Mouse (Mus musculus) erythroid progenitor cell, adult 5-6 weeks (primary cell): ENCODE measurements around the gene Fpgs. TPM values are rescaled to one million over a fixed set of nuclear protein-coding genes. Genes with fewer than 3 reads are reported as not detected.

ENCODE experiments used
- ATAC-seq: replicated peaks from 2 replicates; pipeline ENCODE4 v1.8.0; 2016; ENCODE audit warnings: moderate number of reproducible peaks, mild to moderate bottlenecking, moderate TSS enrichment, inconsistent platforms; ENCODE audit not compliant: poor library complexity, low FRiP score, severe bottlenecking
- total RNA-seq, 2 experiments: library from RNA; stranded (forward) in 1 of 2; stranded (reverse) in 1 of 2; fragments of 150-400 nt in 1 of 2; fragments of 186-747, 209-891 nt in 1 of 2; gene quantifications; 2 replicates each; pipeline versions ENCODE4 v1.2.3 to v1.2.4; 2015 to 2017; ENCODE audit warnings: low replicate concordance in 2 of 2

The Fpgs gene
- total RNA-seq (2015; ENCODE audit: low replicate concordance) (not detected in 2 replicates), total RNA-seq (2017; ENCODE audit: low replicate concordance) (1.5 and 3.7 TPM in 2 replicates)

DNA sequence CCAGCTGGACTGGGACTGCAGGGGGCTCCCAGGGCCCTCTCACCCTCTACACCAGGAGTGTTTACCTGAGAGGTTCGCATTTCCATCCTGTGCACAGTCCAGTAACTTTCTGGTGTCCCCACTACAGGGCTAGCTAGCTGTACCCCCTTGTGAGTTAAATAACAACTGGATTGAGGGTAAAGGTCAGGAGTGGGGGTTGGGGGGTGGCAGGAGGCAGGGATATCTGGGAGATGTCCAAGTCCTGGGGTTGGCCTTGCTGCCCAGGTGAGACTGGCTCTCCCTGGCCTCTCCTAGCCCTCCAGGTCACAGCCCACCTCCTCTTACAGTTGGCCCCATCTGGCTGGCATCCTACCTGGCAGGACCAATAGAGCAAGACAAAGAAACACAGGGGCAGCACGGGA, at the start of gene Fpgs:
TSS of gene Fpgs (minus strand) at position 125 of the 401 bp plus-strand sequence.
- ATAC-seq: no peak

DNA sequence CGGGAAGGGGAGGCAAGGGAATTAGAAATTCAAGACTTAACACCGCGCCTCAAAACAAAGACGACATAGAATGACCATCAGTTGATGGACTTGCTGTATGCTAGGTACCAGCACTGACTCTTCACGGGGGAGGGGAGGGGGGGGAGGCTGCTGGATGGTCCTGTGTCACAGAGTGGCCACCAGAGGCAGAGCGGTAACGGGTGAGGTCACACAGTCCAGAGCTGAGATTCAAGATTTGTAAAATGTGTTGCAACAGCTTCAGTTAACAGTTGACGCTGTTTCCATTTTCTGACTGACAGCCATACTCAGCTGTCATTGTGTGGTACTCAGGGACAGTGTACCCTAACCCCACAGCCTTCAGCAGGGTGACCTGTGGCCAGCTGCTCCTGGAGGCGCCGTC, 48.2 kb upstream of the Fpgs start:
- ATAC-seq: no peak

DNA sequence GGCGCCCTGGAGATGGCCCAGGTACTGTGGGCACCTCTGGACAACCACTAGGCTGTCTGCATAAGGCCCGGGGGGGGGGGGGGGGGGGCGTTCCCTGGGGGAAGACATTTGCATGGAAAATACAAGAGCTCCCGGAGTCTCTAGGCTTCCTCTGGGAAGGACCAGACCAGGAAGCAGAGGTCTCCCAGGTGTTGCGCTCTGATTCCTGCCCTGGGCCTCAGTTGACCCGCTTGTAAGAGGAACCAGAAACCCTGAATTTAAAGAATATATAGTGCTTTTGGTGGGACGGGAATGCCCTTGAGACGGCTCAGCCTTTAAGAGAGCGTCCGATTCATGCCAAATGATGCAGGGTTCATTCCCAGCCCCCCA, 47.7 kb upstream of the Fpgs start:
- ATAC-seq: no peak

DNA sequence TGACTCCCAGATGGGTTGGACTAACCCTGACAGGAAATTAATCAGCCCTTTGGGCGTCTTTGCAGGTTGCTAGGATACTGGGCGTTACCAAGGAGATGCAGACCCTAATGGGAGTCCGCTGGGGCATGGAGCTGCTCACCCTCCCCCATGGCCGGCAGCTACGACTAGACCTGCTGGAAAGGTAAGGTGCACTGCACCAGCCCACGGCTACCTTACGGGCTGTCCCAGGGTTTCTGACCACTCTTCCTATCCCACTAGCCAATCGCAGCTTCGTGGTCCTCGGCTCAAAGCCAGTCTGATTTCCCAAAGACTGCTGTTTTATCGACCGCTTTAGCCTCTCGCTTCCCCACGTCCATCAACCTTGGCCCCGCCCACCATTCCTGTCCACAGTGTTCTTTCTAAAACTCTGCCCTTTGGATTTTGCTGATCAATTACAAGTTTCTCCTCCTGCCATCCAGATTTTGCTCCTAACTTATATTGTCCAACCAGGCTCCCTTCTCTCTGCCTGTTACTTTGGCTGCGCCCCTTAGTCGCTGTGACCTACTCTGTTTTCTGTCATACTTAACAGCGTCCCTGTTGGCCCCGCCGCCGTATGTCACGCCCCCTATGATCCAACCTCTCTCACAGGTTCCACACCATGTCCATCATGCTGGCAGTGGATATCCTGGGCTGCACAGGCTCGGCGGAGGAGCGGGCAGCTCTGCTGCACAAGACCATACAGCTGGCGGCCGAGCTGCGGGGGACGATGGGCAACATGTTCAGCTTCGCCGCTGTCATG, 47.1 kb upstream of the Fpgs start:
- no peak for ATAC-seq

DNA sequence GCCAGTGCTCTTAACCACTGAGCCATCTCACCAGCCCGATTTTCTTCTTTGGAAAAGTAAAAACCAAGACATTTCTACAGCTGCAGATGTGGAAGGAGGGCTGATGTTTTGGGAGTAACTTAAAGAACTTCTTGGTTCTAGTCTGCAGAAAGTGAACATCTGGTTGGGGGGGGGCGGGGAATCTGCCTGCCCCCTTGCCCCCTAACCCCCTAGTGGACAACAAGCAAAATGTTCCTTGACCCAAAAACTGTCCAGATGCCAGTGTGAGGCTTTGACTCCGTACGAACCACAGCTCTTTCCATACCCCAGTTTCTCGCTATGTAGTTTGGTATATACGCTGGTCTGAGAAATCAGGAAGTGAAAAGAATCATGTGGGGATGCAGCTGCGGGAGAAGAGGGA, 46.3 kb upstream of the Fpgs start:
- ATAC-seq: no peak

DNA sequence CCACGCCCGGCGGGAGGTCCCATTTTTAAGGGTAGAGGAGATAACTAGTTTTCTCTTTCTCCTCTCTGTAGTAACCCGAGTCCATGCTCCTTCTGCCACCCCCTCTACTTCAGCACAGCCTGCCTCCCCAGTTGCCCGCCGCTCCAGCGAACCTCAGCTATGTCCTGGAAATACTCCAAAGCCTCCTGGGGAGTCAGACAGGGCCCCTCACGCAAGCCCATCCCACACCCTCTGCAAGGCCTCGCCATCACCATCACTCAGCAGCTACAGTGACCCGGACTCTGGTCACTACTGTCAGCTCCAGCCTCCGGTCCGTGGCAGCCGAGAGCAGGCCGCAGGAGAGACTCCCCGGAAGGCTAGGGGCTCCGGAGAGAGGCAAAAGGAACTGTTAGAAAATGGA, 45.1 kb upstream of the Fpgs start:
- no peak for ATAC-seq

DNA sequence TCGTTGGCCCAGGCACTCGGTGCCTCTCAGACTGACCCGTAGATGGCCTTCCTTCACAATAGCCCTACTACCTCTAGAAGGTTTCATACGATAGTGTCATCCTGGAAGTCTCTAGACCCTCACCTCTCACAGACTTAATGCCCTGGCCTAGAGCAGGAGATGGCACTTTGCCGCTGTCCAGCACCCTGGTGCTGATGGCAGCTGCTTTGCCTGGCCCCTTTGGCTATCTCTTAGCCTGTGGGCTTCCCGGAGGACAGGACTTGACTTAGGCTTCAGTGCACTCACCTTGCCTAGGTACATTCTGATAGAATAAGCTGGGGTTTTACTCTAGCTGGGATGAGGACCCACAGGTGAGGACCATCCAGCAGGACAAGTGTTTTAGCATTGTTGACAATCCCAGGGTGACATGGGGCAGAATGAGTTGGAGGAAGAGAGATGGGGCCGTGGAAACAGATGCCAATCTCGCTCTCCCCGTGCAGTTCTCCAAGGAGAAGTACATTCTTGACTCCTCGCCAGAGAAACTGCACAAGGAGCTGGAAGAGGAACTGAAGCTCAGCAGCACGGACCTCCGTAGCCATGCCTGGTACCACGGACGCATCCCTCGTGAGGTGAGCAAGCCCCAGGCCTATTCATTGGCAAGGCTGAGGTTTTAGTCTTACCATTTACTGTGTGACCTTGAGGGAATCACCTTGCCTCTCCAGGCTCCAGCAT, 40.5 kb upstream of the Fpgs start:
- ATAC-seq: no peak

DNA sequence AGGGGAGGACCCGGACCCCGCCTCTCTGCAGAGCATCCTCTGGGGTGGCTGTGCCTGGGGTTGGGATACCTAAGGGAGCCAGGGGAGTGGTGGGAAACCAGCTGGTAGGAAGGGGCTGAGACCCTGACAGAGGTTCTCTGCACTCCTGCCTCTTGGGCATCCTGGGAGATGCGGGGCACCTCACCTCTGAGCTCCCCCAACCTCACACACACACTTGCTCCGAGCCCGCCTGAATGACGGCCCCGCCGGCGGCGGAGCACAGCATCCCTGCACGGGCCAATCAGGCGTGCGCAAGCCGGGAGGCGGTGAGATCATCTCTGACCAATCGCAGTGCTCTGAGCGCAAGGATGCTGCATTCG, 38.2 kb upstream of the Fpgs start:
- ATAC-seq: no peak

DNA sequence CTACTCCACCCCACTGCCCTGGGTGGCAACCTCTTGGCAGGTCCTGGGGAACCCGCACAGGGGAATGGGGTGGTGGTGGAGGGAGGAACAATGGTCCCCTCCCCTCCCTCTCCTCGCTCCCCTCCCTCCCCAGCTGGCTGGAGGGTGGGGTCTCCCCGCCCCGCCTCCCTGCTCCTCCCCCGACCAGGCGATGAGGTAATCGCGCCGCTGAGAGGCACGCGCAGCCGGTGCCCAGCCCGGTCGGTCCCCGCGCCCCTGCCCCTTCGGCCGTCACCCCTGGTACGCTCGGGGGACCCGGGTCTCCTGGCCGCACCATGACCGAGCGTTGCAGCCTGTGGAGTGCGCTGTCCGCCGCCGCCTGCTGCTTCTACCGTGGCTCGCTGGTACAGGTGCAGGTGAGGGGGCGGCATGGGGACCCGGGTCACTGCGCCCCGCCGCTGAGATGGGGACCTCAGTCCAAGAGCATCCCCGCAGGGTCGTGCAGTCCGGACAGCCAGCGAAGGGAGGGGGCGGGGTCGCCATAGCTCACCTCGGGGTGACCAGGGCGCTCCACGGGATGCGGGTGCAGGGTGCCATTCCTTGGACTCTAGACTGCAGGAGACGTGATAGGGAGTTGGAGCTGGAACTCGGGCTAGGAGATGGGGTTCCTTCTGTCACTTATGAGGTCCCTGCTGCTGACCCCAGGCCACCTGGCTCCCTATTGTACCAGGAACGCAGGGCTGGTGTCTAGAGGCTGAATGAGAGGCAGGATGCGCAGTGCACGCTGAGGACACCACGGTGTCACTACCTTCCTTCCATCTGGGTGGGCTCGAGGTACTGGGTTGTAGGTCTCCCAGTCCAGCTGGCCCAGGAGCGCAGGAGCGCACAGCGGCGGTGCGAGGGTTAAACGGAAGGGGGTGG, 37.6 kb upstream of the Fpgs start:
- ATAC-seq: no peak

DNA sequence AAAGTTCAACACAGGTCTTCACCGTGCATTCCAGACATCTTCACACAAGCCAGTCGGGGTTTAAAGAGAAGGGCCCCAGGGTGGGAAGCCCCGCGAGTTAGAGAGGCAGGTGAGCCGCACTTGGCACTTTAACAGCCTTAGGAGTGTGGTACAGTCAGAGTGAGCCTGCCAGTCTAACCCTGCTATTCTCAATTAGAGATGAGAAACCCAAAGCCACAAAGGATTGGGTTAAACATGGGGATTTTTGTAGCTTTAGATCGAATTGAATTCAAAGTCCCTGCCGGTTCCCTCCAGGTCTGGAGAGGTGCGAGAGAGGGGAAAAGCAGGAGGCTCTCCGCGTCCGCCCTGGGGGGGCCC, 36.9 kb upstream of the Fpgs start, which contains the start of gene 6330409D20Rik:
TSS of gene 6330409D20Rik (minus strand) at position 101 of the 357 bp plus-strand sequence.
- no peak for ATAC-seq

DNA sequence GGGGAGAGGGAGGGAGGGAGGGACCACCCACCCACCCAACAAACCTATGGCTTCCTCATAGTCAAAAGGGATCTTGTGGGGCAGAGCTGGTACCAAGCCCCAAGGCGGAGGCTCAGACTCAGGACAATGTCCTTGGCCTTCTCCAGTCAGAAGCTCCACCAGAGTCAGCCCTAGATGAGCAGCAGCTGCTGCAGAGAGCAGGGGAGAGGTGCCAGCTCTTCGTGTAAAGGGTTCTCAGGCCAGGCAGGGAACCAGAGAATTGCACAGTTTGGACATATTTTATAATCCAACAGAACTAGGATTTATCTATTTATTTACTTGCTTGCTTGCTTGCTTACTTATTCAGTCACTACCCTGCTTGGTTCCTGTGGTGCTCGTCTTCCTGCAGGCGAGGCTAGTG, 35.4 kb upstream of the Fpgs start:
- ATAC-seq: no peak

DNA sequence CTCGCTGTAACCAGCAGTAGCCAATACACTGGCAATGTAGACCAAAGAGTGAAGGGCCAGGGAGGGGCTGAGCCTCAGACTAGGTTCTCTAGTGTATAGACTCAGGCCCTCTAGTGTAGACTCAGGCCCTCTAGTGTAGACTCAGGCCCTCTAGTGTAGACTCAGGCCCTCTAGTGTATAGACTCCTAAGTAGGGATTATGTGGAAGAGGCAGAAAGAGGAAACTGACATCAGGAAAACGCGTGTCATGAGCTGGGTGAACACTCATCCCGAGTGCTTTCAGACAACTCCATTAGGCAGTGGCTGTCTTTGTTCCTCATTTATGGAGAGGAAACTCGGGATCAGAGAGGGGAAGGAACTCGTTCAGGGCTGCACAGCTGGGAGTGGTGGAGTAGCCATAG, 33.1 kb upstream of the Fpgs start:
- no peak for ATAC-seq

DNA sequence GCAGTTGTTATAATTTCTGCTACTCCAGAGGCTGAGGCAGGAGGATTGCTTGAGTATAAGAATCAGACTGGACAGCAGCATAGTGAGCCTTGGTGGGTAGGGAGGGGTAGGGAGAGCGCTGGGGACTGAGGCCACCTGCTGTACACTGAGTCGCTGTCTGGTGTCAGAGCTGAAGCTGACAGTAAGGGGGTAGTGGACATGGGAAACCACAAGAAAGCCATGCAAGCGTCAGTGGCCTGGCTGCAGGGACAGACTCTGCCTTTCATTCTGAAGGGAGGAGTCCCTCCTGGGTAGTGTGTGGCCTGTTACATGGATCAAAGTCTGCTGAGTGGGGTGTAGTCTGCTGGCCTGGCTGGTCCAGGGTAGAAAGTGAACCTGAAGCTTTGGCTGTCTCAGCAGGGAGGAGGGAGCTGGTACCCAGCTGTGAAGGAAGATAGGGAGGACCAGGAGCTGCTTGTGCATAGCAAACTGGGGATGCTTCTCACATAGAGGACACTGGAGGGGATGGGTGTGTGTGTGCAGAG, 32.4 kb upstream of the Fpgs start:
- no peak for ATAC-seq

DNA sequence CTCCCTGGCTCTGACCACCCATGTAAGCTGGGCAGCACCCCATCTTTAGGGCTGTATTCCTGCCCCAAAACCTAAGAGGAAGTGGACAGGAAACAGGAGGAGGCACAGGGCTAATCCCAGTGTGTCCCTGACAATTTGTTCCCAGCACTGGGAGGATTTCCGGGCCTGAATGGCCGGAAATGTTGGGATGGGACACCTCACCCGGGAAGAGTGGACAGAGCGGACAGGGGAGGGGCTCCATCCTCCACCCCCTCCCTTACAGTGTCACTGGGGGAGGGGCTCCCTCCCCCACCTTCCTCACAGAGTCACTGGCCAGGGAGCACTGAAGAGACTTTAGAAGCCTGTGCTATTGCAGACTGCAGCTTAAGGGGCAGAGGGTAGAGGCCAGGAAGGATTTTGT, 31.0 kb upstream of the Fpgs start:
- ATAC-seq: no peak

DNA sequence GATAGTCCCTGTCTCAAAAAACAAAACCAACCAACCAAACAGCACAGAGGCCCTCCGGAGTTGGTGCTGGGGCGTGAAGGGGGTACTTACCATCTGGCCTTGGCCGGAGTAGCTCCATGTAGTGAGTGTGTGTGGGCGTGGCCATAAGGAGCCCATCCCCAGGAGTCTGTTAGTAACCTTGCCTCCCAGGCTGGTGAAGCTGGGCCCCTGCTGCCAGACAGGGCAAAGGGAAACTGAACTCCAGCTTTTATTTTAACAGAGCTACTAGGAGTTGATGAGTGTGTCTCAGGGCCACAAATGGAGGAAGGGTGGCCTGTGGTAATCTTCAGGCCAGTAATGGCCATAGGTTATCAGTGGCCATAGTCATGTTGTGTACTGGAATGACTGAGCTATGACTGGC, 30.5 kb upstream of the Fpgs start:
- no peak for ATAC-seq

DNA sequence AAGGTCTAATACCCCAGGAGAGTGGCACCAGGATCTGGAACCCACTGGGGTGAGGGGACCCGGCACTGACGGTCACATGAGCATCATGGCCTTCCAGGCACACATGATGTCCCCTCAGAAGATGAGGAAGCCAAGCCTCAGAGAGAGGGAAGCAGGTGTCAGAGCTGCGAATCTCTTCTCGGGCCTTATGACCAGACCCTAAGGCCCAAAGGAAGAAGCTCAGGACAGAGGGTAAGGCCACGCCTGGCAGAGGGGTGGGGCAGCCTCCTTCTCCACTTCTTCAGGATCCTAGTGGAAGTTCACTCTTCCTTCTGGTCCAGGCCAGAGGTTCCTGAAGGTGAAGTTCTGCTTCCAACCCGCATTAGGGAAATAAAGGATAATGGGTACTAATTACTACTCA, 28.8 kb upstream of the Fpgs start:
- no peak for ATAC-seq

DNA sequence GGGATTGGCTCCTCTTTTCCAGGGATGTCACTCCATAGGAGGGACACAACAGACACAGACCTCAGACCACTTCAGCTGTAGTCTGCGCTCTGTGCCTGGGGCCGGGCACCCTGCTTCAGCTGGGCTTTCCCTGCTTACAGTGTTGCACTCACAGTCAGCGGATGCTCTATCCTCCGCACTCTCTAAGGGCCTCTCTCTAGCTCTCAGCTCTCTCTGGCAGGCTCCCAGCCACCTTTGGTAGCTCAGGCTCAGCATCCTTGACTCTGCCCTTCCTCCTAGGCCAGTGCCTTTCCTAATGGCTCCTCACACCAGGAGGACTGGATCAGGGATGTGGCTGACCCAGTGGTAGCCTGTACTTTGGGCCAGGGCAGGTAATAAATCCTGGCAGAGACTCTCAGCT, 28.0 kb upstream of the Fpgs start:
- no peak for ATAC-seq

DNA sequence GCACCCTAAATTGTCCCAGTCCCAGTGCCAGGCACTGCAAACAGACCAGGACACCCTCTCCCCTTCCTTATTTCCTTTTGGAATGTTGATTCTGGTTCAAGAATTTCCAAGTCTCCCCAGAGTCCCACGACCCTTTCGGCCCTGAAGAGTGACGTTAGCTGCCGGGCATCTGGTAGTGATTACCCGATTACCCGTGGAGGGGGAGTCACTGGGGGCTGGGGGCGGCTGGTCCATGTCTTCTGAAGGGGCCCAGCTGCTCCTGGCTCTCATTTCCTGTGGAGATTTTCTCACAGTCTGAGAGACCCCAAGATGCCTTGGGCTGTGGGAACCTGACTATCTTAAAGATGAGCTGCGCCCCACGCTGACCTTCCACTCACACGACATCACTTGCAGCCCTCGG, 26.9 kb upstream of the Fpgs start:
- ATAC-seq: no peak

DNA sequence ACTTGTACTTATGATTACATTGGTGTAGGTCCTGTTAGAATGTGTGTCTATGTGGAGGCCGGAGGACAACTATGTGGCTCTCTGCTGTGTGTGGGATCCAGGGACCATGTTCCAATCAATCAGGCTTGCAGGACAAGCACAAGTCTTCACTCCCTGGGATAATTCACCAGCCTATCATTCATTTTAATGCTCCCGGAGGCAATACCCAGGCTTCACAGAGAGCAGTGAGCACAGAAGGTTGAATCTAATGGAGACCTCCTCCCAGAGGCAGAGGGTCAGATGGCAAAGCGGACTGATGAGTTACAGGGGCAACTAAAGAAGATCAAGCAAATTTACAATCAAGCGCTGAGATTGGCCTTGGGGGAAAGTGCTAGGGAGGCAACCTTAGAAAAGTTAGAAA, 25.6 kb upstream of the Fpgs start:
- ATAC-seq: no peak

DNA sequence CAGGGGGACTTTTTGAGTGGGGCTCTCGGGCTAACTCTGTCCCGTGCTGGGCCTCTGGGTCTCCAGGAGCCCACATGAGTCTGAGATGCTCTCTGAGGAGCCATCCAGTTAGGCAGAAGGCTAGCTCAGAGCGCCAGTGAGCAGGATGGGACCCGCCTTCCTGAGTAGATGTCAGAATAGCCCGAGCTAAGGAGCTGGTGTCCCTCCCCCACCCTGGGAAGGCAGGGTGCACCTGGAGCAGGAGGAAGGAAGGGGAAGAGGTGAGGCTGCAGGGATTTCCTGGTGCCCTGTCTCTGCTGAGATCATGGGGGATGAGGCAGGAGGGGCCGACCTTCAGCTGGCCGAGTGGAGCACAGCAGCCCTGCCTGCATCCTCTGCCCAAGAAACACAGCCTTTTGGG, 24.5 kb upstream of the Fpgs start:
- ATAC-seq: no peak
